Mouse (Mus musculus) adrenal gland, postnatal 14 days (tissue): ENCODE data around the gene Prss30. TPM values are rescaled to one million over a fixed set of nuclear protein-coding genes. Genes with fewer than 3 reads are reported as not detected.
"Not testable (repeated sequence)": the region's sequence is repeated elsewhere in the genome, so short reads cannot be mapped to it uniquely, and the experiment has no call there.

ENCODE experiments used
- DNase-seq: peaks from one replicate; pipeline ENCODE4 v3.0.0; 2021; ENCODE audit warnings: mixed read lengths
- total RNA-seq: library from RNA; stranded (reverse); gene quantifications from 2 replicates; pipeline ENCODE4 v1.2.3, GENCODE M21; 2021

The Prss30 gene
- total RNA-seq, 1 experiment from 2014 or later: 0.37 TPM

DNA sequence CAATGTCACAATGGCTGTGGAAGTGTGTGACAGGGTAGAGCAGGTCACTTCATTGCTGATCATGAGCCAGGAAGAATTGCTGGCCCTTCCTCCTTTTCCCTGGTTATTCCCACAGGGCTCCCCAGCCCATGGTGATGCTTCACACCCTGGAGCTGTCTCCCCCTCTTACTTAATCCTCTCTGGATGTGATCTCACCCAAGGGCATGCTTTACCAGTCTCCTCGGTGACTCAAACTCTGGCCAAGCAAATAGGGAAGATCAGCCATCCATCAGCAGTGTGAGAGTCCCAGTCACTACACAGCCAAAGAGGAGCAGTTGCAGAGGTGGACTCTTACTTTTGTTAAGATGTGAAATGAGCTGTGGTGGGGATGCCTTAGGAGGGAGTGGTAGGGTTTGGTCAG, 4.6 kb upstream of the Prss30 start:
- DNase-seq: peak; percentile 56

GRCm38 (mm10) chr17:23982912-23983311, 2.5 kb upstream of the Prss30 start:
- DNase-seq: no peak

DNA sequence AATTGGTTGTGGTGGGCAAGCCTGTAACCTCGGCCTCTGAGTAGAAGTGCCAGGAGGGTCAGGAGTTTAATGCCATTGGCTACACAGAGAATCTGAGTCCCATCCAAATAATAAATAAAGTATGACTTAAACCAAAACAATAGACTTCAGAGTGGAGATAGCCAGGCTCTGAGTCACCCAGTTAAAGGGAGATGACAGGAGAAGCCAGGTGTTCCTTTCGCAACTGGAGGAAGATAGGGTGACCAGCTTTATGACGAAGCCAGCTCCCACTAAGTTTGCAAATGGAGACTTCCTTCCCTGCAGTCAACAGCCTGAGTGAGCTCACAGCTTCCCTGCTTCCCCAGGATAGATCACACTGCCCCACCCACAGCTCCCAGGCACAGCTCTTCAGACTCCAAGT, 895 bp downstream of the Prss30 start:
- no peak for DNase-seq

DNA sequence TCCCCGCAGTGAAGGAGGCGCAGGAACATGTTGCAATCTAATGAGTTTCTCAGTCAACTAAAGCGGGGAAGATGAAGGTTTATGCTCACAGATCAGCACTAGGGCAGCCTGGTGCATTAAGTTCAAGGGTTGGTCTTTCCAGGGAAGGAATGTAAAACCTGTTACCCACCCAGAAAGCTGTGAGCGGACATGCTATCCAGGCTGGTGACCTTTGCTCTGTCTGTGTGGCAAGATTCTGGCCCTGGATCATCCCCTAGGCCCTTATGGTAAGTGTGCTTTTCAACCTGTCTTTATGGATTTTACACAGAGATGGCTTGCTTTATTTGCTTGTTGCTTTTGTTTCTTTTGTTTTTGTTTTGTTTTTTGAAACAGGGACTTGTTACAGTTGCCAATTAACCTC, 3.7 kb downstream of the Prss30 start:
- no peak for DNase-seq

GRCm38 (mm10) chr17:23971315-23971714, 9.1 kb downstream of the Prss30 start:
- peak; percentile 21 for DNase-seq

DNA sequence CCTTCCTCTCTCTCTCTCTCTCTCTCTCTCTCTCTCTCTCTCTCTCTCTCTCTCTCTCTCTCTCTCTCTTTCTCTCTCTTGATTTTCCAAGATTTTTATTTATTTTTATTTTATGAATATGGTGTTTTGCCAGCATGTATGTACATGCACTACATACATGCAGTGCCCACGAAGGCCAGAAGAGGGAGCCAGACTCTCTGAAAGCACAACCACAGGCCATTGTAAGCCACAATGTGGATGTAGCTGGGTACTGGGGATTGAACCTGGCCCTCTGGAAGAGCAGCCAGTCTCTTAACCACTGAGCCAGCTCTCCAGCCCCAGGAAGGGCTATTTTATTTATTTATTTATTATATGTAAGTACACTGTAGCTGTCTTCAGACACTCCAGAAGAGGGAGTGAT, 11.1 kb downstream of the Prss30 start:
- peak; percentile 84 for DNase-seq

GRCm38 (mm10) chr17:23968780-23969179, 11.6 kb downstream of the Prss30 start:
- peak; percentile 11 for DNase-seq

DNA sequence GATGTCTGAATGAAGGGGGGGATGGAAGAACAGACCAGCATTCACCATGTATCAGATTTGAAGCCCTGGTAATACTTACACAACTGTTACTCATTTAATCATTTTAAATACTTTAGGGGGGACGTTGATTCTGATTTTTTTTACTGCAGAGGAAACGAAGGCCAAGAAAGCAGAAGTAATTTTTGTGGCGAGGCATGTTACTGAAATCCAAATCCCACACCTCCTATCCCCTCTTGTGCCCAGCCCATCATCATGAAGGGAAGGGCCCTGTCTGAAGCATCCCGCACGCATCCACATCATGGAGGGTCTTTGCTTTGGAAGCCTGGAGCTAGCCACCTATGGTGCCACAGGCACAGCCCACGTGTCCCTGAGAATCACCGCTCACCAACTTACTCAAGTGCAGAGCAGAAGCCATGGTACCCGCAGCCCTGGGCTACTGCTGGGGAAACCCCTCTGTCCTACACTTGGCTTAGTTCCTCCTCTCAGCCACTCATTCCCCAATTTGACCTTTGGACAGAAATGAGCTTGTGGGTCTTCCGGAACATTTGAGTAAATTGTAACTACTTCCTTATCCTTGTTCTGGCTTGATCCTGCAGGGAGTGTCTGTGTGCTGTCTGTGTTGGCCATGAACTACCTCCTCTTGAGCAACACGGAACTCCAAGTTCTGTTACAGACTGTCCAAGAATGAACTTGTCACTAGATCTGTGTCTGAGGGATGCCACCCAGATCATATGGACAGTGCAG, 13.5 kb downstream of the Prss30 start:
- DNase-seq: peak; percentile 12

GRCm38 (mm10) chr17:23965805-23966425, 14.5 kb downstream of the Prss30 start:
- DNase-seq: no peak

- no peak for DNase-seq
These were observed 18.7 kb downstream of the Prss30 start for GRCm38 (mm10) chr17:23961573-23962122.

- DNase-seq: peak; percentile 84
These were observed 20.2 kb downstream of the Prss30 start for GRCm38 (mm10) chr17:23960084-23960738.

DNA sequence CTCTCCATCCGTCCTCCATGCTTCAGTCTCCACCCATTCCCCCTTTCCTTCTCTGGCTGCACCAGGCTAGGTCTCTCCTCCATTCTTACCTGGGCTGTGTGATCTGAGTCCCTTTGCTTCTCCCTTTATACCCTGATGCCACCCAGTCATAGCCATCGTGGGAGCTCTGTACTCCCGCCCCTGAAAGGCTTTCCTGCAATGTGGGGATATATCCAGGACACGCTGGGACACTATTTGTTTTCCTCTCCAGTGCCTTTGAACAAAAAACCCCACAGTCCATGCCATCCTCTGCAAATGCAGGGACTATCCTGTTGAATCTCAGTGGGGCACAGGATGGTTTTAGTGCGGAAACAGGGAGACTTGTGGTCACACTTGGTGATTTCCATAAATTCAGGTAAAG, 25.2 kb downstream of the Prss30 start, which contains the start of gene Sbpl:
Gene Sbpl, minus strand, starts transcription at position 101 of the 400 bp plus-strand sequence.
- no peak for DNase-seq

DNA sequence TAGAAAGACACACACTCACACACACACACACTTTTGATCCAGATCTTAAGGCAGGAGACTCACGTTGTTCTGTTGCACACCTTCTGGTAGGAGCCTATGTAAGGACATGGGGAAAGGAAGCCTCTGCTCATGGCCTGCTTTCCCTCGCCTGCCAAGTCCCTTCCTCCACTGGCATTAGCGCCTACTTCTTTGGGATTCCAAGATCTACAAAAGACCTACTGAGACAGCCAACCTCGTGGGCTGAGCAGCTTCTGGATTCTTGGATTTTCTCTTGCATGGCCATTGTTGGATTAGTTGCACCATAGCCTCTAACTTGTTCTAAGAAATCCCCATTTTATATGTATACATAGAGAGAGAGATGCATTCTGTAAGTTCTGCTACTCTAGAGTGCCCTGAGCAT, 29.5 kb downstream of the Prss30 start:
- not testable (repeated sequence) for DNase-seq

- no peak for DNase-seq
These were observed 31.3 kb downstream of the Prss30 start for GRCm38 (mm10) chr17:23949068-23949467.

DNA sequence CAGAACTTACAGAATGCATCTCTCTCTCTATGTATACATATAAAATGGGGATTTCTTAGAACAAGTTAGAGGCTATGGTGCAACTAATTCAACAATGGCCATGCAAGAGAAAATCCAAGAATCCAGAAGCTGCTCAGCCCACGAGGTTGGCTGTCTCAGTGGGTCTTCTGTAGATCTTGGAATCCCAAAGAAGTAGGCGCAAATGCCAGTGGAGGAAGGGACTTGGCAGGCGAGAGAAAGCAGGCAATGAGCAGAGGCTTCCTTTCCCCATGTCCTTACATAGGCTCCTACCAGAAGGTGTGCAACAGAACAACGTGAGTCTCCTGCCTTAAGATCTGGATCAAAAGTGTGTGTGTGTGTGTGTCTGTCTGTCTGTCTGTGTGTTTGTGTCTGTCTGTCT, 32.9 kb downstream of the Prss30 start:
- not testable (repeated sequence) for DNase-seq

GRCm38 (mm10) chr17:23941372-23941771, 39.0 kb downstream of the Prss30 start, which contains the start of gene Sbp:
Gene Sbp (plus strand): TSS chr17:23941672.
- no peak for DNase-seq

- no peak for DNase-seq
These were observed 49.2 kb downstream of the Prss30 start for GRCm38 (mm10) chr17:23931157-23931556.

DNA sequence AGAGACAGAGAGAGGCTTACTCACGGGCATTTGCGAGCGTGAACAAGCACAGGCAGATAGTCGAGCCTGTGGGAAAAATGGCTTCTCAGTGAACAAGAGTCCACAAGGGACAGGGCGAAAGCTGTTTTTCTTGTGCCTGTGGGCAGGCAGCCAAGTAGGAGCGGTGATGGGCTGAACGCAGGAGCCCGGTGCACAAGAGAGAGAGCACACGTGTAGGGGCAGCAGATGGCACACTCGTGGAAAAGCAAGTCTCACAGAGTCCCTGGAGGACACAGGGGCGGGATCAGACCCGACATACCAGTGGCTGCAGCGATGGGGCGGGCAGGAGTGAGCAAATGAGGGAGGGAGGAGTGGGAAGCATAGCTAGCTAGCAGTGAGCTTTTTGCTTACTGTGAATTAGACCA, 55.3 kb downstream of the Prss30 start:
- DNase-seq: peak; percentile 81

- DNase-seq: peak; percentile 94
These were observed 55.8 kb downstream of the Prss30 start for GRCm38 (mm10) chr17:23924531-23925007.
